Mouse (Mus musculus) CH12F3 (cell line): ENCODE measurements around the gene Ctrl.
"Not testable (repeated sequence)": the region's sequence is repeated elsewhere in the genome, so short reads cannot be mapped to it uniquely, and the experiment has no call there.

Source experiments
- in situ Hi-C: fragments of 300-500 bp; cut with MboI; formaldehyde crosslinking; loops from 2 replicates; pipeline ENCODE4 v1.14.3; 2020; ENCODE audit warnings: low sequenced_read_pairs

Gene Ctrl

GRCm38 (mm10) chr8:105933762-105934161, at the start of gene Ctrl:
TSS of gene Ctrl (minus strand) at chr8:105933862.
- in situ Hi-C loops: no loop called here

GRCm38 (mm10) chr8:105983406-105983805, 49.7 kb upstream of the Ctrl start:
- in situ Hi-C loops: not testable (repeated sequence)

- in situ Hi-C loops: no loop called here
These were observed 47.5 kb upstream of the Ctrl start for GRCm38 (mm10) chr8:105981146-105981545.

GRCm38 (mm10) chr8:105979325-105979724, 45.7 kb upstream of the Ctrl start, which contains the start of gene Dpep3:
TSS of gene Dpep3 (minus strand) at chr8:105979429.
- in situ Hi-C loops: no loop called here

- in situ Hi-C loops: no loop called here
These were observed 41.7 kb upstream of the Ctrl start for GRCm38 (mm10) chr8:105975363-105975762.

- in situ Hi-C loops: no loop called here
These were observed 37.5 kb upstream of the Ctrl start for GRCm38 (mm10) chr8:105971019-105971720.

- in situ Hi-C loops: no loop called here
These were observed 35.7 kb upstream of the Ctrl start for GRCm38 (mm10) chr8:105969367-105969766.

GRCm38 (mm10) chr8:105966692-105967311, 33.1 kb upstream of the Ctrl start:
- in situ Hi-C loops: no loop called here

GRCm38 (mm10) chr8:105965905-105966341, 32.3 kb upstream of the Ctrl start, which contains the start of gene Slc12a4:
TSS of gene Slc12a4 (minus strand) at chr8:105966097.
- in situ Hi-C loops: no loop called here

GRCm38 (mm10) chr8:105965266-105965904, 31.7 kb upstream of the Ctrl start:
- in situ Hi-C loops: no loop called here

GRCm38 (mm10) chr8:105964506-105965265, 31.0 kb upstream of the Ctrl start:
- in situ Hi-C loops: no loop called here

GRCm38 (mm10) chr8:105961536-105961935, 27.9 kb upstream of the Ctrl start:
- in situ Hi-C loops: no loop called here

GRCm38 (mm10) chr8:105961101-105961500, 27.4 kb upstream of the Ctrl start:
- in situ Hi-C loops: no loop called here

GRCm38 (mm10) chr8:105959350-105959749, 25.7 kb upstream of the Ctrl start:
- in situ Hi-C loops: no loop called here

- in situ Hi-C loops: no loop called here
These were observed 24.2 kb upstream of the Ctrl start for GRCm38 (mm10) chr8:105957813-105958212.

- in situ Hi-C loops: no loop called here
These were observed 22.9 kb upstream of the Ctrl start for GRCm38 (mm10) chr8:105956556-105956955.

- in situ Hi-C loops: no loop called here
These were observed 17.5 kb upstream of the Ctrl start for GRCm38 (mm10) chr8:105951057-105951659.

GRCm38 (mm10) chr8:105949350-105949749, 15.7 kb upstream of the Ctrl start:
- in situ Hi-C loops: no loop called here

- in situ Hi-C loops: no loop called here
These were observed 9.7 kb upstream of the Ctrl start, which contains the start of gene Lcat for GRCm38 (mm10) chr8:105943321-105943739. TSS of gene Lcat (minus strand) at chr8:105943382.

GRCm38 (mm10) chr8:105942542-105942941, 8.9 kb upstream of the Ctrl start:
- in situ Hi-C loops: no loop called here

- in situ Hi-C loops: no loop called here
These were observed 8.4 kb upstream of the Ctrl start for GRCm38 (mm10) chr8:105942026-105942425.
